Mouse (Mus musculus) urinary bladder, postnatal 0 days (tissue): ENCODE measurements around the gene Cope. TPM values are rescaled to one million over a fixed set of nuclear protein-coding genes. Genes with fewer than 3 reads are reported as not detected.

ENCODE experiments used
- polyA plus RNA-seq: library from polyadenylated mRNA; unstranded; fragments of >200 nt; fragmentation: Nextera tagmentation; extraction: Ambion mirVana; gene quantifications from 2 replicates; pipeline ENCODE4 v1.2.1, GENCODE M21; 2015

Gene Cope
- 272 and 328 TPM in 2 replicates for polyA plus RNA-seq

DNA sequence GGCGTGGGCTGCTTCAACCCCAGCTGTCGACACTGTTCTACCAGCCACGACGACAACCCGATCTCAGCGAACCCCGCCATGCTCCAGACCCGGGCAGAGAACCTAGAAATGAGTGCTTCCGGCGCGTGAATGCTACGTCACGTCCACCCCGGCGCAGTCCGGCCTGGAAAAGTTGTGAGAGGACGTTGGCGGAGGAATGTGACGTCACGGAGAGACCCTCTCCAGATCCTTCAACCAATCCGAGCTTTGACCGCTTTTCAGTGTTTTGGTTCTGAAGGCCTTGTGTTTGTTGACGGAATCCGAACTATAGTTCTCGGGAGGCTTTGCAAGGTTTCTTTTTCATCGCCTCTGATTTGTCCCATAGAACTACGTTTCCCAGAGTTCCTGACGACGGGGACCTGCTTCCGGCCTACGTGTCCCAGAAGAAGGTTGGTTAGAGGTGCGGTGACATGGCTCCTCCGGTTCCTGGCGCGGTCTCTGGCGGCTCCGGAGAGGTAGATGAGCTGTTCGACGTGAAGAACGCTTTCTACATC is at the start of gene Cope, which contains the start of gene Ddx49:
TSS of gene Cope (plus strand) at position 161 of the 533 bp plus-strand sequence.
TSS of gene Ddx49 (minus strand) at position 132 of the 533 bp plus-strand sequence.

DNA sequence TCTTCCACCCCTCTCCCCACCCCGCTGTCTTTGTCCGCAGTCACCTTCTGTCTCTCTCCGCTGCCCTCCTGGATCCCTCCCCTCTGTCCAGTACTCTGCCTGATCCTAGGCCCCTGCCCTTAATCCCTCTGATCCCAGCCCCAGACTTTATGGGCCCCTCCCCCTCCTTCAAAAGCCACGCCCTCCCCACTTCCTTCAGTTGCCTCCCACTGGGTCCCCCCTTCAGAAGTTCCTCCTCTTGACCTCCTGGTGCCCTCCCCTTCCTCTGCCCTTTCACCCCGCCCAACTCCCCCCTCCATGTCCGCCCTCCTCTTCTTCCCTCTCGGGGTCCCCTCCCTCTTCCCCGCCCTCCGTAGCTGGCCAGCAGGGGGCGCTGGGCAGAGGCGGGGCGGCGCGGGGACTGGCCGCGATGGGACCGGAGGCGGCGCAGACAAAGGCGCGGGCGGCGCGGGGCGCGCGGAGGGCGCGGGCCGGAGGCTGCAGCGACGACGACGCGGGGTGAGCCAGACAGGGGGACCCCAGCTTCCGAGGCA is 19.6 kb upstream of the Cope start, which contains the start of gene Homer3:
TSS of gene Homer3 (plus strand) at position 225 of the 533 bp plus-strand sequence.

DNA sequence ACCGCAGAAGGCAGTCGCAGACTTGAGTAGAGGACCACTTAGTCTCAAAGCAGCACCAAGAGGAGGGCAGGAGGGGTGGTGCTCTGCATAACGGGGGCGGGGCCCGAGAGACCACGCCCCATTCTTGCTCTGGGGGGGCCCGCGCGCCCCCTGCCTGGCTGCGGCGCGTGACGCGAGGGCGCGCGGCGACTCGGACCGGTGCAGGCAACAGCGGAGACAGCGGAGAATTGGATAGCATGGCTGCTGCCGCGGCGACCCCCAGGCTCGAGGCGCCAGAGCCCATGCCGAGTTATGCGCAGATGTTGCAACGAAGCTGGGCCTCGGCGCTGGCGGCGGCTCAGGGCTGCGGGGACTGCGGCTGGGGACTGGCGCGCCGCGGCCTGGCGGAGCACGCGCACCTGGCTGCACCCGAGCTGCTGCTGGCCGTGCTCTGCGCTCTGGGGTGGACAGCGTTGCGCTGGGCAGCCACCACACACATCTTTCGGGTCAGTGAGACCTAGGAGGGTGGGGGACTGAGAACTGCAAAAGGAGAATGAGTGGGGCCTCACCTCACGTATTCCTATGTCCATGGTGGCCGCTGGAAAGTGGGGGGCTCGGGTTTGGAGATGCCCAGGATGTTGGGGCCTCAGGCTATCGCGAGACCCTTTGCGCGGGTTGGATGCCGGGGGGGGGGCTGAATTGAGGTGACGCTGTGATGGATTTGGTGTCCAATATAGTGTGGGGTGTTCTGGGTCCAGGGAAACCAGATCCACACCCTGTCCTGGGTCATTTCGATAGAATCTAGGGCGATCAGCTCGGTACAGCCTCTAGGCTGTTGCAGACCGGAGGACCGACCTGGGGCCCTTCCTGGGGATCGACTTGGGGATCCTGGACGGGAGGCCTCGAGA is 13.5 kb downstream of the Cope start, which contains the start of gene Cers1:
TSS of gene Cers1 (plus strand) at position 152 of the 887 bp plus-strand sequence.

DNA sequence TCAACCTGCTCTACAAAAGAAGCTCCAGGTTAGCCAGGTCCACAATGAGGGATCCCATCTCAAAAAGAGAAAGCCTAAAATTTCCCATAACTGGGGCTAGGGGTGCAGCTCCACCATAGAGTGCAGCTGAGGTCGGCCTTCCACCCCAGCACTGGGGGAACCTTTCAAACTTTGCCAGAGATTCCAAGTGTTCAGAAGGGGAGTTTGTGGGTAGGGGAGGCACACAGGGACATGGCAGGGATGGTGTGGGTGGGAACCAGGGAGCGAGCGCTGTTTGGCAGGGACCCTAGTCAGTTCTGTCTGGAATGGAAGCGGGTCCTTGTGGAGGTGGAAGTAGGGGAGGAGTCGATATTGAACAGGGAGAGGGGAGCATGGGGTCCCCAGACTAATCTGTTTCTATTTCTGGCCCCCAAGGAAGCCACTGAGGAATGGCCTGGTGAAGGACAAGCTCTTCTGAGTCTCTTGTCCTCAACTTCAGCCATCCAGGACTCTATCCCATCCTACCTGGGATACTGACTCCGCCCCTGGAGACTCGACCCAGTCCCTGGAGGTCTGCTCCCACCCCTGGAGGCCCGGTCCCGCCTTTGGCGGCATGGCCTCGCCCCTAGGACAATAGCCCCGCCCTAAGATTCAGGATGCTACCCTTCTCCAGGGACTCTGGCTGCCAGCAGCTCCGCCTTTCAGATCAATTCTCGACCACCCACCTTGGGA is 27.0 kb downstream of the Cope start, which contains the start of gene Gdf1:
TSS of gene Gdf1 (plus strand) at position 694 of the 711 bp plus-strand sequence.

DNA sequence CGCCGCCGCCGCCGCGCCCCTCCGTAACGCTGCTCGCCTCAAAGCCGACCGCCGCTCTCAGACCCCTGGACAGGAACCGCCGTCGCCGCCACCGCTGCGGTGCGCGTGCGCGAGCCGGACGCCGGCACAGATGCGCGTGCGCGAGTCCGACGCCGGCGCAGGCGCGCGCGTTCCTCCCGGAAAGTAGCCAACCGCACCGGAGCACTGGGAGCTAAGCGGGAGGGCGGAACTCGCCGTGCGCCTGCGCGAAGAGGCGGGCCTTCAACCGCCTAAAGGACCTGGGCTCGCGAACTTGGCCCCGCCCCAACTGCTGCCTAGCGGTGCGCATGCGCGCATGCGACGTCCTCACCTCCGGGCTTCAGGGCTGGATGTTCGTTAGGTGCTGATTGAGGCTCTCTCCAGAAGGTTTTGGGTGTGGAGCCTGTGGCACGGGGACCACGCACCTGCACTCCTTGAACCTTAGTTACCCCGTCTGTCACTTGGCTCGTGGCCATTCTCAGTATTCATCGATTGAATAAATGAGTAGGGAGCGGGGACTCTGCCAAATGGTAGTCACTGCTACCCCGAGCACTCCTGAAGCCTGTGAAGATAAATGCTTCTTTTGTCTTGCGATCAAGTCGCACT is 51.0 kb downstream of the Cope start, which contains the start of gene Upf1:
TSS of gene Upf1 (minus strand) at position 85 of the 624 bp plus-strand sequence.

Other genes with a start within 250 kb of the Cope start
- gene Tm6sf2, start 229.6 kb upstream of the Cope start, polyA plus RNA-seq = 0.14 TPM in 1 of 2 replicates, not detected in the other
- gene Hapln4, start 219.1 kb upstream of the Cope start, polyA plus RNA-seq = 0.04 TPM in 2 replicates
- gene Ncan, start 181.6 kb upstream of the Cope start, polyA plus RNA-seq = 0.10 and 0.16 TPM in 2 replicates
- gene Nr2c2ap, start 171.2 kb upstream of the Cope start, polyA plus RNA-seq = 29.3 and 31.3 TPM in 2 replicates
- 7.5 and 7.9 TPM in 2 replicates for gene Rfxank, start 163.4 kb upstream of the Cope start, polyA plus RNA-seq
- gene Borcs8, start 163.0 kb upstream of the Cope start, polyA plus RNA-seq = 30.9 and 33.6 TPM in 2 replicates
- 0.24 and 0.37 TPM in 2 replicates for gene Mef2b, start 162.8 kb upstream of the Cope start, polyA plus RNA-seq
- gene Tmem161a, start 130.2 kb upstream of the Cope start, polyA plus RNA-seq = 38.0 and 43.3 TPM in 2 replicates
- gene Slc25a42, start 90.2 kb upstream of the Cope start, polyA plus RNA-seq = 2.6 and 2.7 TPM in 2 replicates
- gene Sugp2, start 68.3 kb upstream of the Cope start, polyA plus RNA-seq = 11.8 and 12.9 TPM in 2 replicates
- 13.7 and 14.2 TPM in 2 replicates for gene Armc6, start 68.1 kb upstream of the Cope start, polyA plus RNA-seq
- gene Homer3, start 19.7 kb upstream of the Cope start, polyA plus RNA-seq = 17.3 and 19.4 TPM in 2 replicates
- gene Ddx49, start within 50 bp of the Cope start, polyA plus RNA-seq = 27.6 and 29.6 TPM in 2 replicates
- gene Cers1, start 13.3 kb downstream of the Cope start, polyA plus RNA-seq = 0.99 and 1.0 TPM in 2 replicates
- 0.39 and 0.50 TPM in 2 replicates for gene Gdf1, start 27.3 kb downstream of the Cope start, polyA plus RNA-seq
- 8.0 and 8.6 TPM in 2 replicates for gene Upf1, start 50.8 kb downstream of the Cope start, polyA plus RNA-seq
- 0.15 and 0.18 TPM in 2 replicates for gene Comp, start 71.0 kb downstream of the Cope start, polyA plus RNA-seq
- gene Crtc1, start 137.1 kb downstream of the Cope start, polyA plus RNA-seq = 7.8 and 8.3 TPM in 2 replicates
- gene Klhl26, start 174.4 kb downstream of the Cope start, polyA plus RNA-seq = 17.0 and 18.6 TPM in 2 replicates
- gene Tmem59l, start 184.8 kb downstream of the Cope start, polyA plus RNA-seq = not detected in 2 replicates
- 0.36 and 0.42 TPM in 2 replicates for gene Crlf1, start 190.6 kb downstream of the Cope start, polyA plus RNA-seq
- 113 and 116 TPM in 2 replicates for gene Rex1bd, start 204.2 kb downstream of the Cope start, polyA plus RNA-seq
- 768 and 841 TPM in 2 replicates for gene Uba52, start 208.3 kb downstream of the Cope start, polyA plus RNA-seq
- 200 and 204 TPM in 2 replicates for gene Fkbp8, start 225.2 kb downstream of the Cope start, polyA plus RNA-seq
- gene Kxd1, start 225.4 kb downstream of the Cope start, polyA plus RNA-seq = 53.9 and 54.6 TPM in 2 replicates
- 11.7 and 12.5 TPM in 2 replicates for gene Ell, start 236.9 kb downstream of the Cope start, polyA plus RNA-seq